Mouse (Mus musculus) kidney, adult 9 months (tissue): ENCODE data around the gene Ap3b1.

Experiments used
- DNase-seq: peaks from one replicate; pipeline ENCODE4 v3.0.0; 2022

Ap3b1 gene

DNA sequence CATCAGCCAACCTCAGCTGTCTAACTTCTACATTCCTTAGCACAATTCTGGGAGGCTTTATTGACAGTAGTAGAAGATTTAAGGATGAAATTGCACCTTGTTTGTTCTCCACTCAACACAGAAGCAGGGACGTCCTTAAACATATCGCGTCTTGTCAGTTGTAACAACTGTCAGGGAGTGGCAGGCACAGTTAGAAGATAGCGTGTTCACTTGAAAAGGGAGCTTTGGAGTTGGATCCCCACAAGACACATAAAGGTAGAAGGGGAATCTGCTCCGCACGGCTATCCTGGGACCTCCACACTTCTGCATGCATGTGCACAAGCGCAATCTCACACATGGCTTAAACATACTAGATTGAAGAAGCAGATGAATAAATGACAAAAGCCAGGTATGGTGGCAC lies 183.3 kb downstream of the Ap3b1 start:
- no peak for DNase-seq

DNA sequence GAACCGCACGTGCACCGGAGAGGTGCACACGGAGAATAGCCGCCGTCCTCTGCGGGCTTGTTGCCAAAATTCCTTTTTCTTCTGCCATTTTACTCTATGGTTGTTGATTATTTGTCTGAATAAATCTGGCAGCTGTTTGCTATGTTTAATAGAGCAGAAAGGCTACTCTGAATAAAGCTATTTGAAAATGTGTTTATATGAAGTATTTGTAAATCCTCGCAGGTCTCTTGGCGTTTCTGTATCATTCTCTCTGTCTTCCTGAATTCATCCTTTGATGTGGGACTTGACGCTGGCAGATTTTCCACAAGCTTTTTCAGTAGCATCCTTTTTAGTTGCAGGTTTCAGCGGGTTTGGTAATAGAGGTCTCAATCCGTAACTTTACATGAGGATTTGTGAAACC lies 185.5 kb downstream of the Ap3b1 start:
- no peak for DNase-seq

DNA sequence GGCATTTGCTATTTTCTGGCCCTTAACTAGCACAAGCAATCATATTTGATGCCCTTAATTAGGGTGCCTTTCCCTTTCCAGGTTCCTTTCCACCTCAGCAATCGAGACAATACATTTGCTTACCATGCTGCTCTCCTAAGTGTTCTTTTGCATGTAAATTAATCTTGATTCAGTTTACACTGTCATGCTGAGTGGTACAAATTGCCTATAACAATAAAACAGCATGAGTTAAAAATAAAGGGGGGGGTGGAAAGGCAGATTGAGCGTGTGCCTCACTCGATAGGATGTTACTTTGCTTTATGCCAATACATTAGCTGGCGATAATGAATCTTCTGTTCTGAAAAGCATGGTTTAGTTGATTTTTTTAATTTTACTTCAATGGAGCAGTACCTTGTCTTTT lies 187.0 kb downstream of the Ap3b1 start:
- no peak for DNase-seq

DNA sequence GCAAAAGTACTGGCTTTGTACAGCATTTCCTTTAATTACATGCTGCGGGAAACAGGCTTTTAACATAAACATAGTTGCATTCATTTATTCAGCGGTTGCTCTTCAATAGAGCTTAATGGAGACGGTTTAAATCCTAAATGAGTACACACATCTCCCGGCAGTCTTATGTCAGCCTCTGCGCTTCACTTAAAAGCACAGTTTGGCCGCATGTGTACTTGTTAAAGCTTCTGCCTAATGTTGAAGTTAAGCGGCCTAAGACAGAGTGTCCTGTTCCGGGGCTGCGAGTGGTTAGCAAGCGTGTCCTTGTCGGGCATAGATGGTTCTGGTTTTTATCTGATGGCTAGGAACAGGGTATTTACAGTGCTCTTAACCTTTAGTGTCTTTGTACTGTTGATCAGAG lies 187.5 kb downstream of the Ap3b1 start:
- no peak for DNase-seq

DNA sequence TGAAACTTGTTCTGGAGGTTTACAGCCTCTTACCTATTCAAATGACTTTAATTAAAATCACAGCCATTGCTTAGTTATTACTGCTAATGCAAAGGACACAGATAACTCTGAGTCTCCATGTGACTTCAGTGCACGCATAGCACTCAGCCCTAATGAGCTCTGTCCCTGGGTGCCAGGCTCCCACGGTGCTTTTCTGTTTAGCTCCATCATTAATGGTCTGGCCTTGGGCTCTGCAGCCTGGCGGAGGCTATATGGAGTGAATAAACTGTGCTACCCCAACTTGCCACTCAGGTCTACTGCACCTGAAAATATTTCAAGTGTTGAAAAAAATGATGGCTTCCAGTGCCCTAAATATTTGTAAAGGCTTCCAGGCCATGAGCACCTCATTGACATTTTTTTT lies 190.8 kb downstream of the Ap3b1 start:
- no peak for DNase-seq

DNA sequence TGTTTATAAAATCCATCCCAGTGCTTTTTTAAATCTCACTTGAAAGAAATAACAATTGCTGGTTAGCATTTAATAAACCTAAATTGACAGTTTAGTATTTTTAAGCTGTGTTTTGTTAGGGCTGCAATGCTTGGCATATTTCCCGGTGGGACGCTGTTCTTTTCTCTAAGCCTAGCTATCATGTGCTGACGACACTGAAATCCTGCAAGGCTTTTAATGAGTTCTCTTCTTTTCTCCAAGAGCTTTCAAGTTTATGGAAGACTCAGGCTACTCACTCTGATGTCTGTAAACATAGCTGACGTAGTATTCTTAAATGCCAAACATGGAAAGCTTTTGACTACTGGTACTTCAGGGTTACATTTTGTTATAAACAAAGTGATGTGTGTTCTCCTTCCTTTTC lies 191.3 kb downstream of the Ap3b1 start:
- no peak for DNase-seq

DNA sequence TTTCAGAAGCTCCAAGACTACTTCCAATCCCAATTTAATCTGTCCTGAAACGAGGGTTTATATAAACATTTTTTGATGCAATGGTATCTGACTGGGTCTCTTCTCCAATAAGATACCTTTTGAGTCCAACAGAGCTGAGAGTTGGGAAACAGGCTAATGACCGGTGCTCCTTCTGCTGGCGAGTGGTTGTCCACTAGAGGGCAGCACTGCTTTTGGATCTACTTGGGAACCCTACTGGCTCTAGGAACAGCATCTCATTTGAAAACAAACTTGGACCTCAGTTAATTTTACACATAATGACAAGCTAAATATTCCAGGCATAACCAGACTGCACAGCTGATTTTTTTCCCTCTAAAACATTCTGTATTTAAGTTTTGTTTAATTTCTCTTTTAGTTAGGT lies 201.3 kb downstream of the Ap3b1 start:
- DNase-seq: peak; percentile 84

DNA sequence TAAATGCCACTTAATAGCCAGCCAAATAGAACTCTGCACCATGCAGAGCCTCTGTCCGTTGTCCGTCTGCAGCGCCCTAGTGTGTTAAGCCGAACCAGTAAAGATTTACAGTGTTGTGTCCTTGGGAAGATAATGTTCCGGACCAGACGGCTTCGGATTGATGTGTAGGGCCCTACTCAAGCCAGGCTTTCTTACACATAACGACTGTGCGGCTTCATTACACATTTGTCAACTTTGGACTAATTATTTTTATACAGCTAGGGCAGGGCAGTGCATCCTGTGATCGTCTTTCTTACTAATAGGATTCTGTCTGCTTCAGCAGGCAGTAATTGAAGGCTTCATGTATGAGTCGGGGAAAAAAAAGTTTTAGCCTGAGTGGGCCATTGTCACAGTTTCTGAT lies 202.1 kb downstream of the Ap3b1 start:
- DNase-seq: no peak

DNA sequence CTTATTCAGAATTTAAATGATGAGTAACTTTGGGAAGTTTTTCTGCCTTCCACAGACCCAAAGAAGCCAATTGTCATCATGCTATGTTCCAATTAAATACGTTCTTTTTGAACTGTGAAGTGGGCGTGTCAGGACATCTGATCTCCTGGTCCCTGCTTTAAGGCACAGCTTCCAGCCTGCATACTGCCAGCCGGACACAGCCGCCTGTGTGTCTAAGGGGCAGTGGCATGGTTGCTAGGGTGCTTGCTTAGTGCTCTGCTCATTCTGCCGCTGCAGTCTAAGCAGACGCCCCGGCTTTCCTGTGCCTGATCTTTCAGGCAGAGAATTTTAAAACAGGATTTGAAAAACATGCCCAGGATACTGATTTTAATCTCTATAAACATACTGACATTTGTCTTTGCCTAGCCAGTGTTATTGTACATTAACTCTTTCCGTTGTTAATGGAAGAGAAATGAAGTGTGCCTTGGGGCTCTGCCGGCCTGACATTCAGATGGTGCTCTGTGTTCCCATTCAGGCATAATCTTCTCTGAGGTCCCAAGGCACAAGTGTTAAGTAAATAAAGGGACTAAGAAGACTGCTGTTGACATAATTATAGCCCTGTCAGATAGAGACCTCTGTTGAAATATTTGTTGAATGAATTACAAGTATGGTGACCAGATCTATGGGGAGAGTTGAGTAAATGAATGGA lies 204.0 kb downstream of the Ap3b1 start:
- DNase-seq: no peak

DNA sequence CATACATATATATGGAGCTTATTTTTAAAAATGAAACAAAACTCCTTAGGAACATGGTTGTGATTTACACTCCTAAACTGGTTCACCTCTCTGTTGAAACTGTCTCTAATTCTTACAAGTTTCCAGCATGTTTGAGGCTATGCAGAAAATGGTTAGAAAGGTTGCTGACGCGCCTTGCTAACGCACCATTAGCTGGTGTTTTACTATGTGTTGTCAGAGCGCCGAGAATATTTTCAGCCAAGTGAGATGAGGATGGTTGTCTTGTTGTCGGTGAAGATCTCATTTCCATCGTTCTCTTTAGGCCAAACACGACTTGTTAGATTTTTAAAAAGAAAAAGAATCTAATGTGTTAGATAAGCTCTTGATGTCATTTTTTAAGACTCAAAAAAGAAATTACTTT lies 205.1 kb downstream of the Ap3b1 start:
- no peak for DNase-seq

DNA sequence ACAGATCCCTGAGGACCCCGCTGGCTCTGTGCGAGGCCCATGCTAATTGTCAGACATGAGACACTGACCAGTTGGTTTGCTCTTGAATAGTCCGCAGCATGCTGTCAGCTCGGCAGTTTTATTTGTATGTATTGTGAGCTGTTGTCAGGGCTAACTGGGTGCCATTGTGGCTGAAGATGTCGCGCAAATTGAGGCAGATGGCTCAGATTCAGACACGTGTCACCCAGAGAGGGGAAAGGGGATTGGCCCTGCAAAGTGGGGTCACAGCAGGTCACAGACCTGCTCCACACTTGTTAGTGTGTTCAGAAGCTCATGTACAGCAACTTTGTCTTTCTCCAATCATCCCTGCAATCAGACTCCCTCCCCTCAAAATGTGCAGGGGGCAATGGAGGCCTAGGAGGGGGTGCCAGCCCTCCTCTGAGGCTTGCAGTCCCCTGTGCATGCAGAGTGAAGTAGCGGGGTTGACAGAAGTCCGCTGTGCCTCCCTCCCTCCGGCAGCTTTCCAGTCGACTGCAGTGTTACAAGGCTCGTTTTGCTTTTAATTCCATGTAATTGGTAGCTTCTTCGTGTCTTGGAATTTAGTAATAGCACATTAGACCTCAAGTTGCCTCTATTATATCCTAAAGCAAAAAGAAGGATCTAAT lies 205.7 kb downstream of the Ap3b1 start:
- DNase-seq: no peak

DNA sequence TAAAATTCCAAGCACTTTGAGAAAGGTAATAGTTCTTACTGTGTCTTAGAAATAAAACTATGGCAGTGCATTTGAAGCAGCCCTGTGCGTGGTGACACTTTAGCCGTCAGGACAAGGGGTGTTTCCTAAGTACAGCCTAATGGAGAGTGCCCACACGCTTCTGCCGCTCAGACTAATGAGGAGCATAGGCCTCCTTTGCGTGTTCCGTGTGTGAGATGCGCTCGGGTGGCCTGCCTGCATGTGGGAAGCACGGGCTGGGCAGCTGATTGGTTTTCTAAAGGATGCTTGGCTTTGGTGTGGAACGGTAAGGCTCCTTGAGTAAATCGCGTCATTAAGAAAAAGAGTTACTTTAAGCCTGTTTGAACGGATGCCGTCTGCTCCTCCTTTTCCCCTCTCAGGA lies 206.4 kb downstream of the Ap3b1 start:
- no peak for DNase-seq

DNA sequence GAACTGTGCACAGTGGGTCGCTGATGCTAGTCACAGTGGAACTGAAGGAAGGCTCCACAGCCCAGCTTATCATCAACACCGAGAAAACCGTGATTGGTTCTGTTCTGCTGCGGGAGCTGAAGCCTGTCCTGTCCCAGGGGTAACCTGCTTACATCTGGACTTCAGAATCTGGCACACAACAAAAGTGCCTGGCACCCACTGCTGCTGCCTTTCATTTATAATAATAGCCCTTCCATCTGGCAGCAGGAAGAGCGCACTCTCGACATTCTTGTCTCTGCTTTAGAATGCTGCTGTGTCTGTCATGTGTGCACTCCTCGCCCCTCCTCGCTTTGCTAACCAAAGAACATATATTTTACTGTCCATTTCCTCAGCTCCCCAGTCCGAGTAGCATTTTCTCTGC lies 206.9 kb downstream of the Ap3b1 start:
- DNase-seq: no peak

DNA sequence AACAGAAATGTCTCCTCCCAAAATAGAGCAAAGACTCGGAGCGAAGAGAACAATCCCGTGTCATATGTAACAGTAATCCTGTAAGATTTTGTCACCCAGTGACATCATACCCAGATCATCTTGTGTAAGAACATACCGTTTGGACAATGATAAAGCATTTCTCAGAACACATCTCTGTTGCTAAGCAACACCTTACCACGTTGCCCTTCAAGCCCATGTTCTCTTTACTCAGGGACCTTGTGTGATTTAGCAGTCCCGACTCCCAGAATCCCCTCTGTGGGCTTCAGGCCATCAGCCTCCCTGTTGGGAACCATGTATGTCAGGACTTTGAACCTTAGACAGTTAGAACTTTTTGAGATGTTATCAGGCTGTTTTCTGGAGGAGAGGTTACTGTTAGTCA lies 209.0 kb downstream of the Ap3b1 start:
- no peak for DNase-seq

DNA sequence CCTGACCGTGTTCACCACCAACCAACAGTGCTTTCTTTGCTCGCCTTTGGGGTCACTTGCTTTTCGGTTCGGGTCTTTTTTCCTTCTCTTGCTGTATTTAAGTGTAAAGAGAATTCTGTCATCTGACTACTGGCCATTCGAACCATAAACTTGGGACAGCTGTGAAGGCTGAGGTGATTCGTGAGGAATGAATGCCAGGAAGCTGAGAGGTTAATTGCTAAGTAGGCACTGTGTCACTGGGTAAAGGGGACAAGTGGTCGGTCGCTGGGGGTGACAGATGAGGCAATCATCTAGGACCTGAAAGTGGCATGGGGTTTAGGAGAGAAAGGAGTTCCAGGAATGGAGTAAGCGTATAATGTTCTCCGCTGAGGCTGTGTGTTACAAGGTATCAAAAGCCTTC lies 212.2 kb downstream of the Ap3b1 start:
- DNase-seq: no peak

DNA sequence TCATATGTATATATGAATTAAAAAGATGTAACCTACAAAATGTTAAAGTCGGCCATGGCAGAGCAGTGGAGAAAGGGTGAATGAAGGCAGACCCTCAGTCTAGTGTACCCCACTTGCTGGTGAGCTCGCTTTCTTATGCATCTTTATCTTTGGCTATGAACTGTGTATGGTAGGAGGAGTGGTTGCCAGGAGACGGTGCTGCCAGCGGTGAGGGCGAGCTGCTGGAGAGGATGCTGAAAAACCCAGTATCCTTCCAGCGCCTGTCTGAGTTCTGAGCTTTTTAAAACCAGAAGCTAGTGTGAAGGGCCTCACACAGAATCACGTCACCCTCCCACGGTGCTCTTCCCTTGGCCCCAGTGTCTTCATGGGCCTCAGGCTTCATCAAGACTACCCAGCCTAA lies 214.6 kb downstream of the Ap3b1 start:
- no peak for DNase-seq

DNA sequence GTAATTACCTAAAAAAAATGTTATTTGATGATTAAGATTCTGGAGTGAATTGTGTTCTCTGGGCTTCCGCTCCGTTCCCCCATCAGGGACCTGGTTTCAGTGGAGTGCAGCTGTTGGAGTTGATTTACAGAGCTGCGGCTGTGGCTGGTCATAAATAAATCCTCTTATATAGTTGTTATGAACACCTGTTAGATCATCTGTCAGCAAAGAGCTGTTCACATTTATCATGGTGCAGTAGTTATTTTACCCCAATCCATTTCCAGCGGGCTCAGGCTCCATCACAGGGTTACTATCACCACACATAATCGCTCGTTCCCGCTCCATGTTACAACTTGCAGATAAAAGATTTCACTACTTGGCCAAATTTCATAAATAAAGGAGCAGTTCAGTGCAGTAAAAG lies 215.1 kb downstream of the Ap3b1 start:
- no peak for DNase-seq

DNA sequence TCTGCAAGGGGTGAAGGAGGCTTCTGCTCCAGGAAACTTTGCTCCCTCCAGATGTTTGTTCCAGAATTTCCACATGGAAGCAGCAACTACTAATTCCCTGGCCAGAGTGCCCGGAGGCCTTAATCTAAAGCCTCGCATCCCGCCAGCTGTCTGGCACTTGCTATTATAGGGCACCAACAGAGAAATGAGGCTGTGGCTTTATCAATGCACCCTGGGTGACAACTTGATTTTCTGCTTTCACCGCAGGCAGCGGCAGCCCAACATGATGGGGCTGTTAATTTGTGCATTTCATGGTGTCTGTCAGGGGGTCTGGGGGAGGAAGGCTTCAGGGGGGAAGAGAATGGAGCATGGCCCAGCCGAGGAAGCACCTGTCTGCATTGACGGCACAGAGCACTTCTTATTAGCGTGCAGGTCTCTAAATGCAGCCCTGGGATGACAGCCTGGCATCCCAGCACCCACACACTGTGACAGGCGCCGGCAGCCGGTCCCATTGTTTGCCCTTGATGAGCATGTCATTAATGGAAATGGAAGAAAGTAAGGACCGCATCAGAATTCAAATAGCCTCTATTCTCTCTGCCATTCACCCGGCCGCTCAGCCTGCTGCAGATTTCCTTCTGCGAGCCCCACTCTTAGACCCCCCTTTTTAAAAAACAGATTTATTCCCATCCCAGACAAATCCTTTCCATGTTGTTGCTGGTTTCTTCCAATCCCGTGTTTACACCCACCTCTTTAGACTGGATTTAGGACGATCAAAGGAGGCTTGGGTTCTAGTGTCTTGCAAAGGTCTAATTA lies 217.0 kb downstream of the Ap3b1 start:
- DNase-seq: no peak

DNA sequence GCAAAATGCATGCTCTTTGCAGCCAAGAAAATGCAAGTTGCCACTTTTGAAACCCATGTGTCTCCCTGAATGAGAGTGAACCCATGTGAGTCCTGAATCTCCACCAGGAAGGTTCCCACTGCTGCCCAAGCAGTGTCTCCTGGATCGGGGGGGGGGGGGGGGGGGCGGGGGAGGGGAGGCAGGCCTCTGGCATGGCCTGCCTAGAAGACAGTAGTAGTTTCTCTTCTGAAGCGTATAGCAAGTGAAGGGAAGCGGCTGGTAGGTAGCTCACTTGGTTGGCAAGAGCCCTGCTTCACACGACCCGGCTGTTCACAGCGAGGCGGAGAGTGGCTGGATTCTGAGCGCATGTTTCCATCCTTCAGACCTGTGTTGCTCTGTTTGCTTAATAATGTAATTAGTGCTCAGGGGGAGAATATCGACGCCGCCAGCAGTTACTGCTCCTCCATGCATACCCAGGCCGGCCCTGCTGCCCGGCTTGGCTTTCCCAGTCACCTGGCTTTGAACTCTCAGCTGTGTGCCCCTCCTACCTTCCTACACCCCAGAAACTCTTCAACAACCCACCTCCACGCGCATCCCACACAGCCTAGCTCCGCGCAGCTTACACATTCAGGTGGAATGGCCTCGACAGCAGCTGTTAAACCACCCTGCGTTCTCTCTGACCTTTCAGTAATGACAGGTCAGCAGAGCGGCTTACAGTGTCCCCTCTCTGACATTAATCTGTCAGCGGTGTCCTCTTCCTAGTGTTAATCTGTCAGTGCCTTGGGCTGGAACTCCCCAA lies 217.8 kb downstream of the Ap3b1 start:
- no peak for DNase-seq

DNA sequence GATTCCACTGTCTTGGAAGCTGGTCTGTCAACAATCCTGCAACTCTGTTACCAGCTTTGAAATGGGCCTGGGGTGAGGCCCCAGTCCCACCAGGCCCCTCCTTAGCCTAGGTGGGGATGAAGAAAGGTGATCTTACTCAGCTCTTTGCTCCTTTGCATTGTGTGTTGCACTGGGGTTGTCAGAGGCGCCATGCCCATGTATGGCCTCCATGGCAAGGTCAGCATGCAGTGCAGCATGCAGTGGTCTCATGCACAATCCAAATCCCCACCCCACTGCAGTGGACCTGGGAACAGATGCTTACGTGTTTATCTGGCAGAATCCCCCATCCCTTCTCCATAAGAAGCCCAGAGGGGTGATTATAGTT lies 218.4 kb downstream of the Ap3b1 start:
- DNase-seq: no peak

DNA sequence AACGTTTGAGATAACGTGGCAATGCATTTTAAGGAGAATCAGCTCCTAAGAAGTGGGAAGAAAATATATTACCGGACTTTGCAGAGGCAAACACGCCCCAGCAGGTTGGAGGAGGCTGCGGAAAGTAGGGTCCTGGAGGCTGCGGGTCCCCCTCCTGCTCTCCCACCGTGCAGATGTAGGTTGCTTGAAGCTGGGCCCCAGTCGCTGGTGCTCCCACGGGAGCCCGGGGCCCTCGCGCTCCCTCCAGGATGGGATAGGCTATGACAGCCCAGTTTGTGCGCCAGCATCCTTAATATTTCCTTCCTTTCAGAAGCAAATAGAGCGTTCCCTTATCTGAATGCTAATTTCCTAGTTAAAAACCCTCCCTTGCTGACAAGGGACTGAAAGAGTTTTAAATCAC lies 236.5 kb downstream of the Ap3b1 start:
- no peak for DNase-seq

DNA sequence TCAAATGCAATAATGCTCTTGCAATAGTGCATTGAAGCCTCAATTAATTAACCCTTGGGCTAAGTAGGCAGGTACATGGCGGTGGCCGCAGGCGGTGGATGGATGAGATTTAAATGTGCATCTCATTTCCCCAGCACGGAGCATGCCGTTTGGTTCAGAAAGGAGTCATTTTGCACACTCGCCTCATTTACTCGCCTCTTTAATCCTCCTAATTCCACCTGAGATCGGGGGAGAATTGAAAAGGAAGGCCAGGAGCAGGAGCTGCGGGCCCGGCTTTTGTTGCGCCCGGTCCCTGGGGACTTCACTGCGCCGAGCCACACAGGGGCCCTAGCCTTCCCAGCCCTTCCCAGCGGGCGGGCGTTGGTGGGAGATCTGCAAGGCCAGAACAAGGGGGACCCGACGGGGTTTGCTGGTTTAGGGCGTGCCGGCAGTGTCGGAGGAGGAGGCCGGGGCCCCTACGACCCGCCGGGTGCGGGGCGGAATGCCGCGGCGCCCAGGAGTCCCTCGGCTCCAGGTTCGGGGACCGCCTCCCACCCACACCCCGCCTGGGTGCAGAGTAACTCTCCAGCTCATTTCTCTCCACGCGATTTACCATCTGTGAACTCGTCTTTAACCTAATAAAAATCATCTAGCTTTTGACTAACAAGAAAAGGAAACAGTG lies 237.1 kb downstream of the Ap3b1 start:
- DNase-seq: no peak

DNA sequence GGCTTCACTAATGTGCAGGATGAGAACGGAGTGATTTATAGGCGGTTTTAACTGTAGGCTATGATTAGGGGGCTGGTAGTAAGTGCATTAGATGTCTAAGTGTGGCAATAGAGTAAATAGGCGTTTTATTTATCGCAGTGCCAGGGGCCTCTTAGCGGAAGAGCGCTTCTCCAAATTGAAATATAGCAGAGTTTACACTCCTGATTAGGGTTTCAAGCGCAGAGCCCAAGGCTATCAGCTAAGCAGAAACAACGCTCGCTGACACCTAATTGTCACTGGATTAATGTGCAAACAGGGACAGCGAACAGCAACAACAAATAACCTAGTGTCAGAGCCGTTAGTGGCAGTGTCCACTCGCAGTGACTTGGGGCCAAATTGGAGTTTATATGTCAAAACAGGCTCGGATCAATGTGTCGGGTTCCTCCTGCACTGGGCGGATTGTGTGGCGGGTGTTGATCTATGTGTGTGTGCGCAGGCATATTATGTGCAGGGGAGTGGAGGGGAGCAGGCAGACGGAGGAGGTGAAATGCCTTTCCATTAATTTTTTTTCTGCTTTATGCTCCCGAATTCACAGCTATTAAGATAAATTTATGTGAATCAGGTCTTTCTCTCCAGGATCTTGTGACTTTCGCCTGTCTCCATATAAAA lies 237.8 kb downstream of the Ap3b1 start:
- no peak for DNase-seq
